40 mouse cellular contexts compared by ENCODE assay signal in genomic region chr15:101171272-101171671, GRCm38 (mm10). TPM values are rescaled to one million over a fixed set of nuclear protein-coding genes. Genes with fewer than 3 reads are reported as not detected.
"Had no signal": no experiment of that assay in that cellular context is flagged by ENCODE, and none has a peak within 500 bp of the region (broad histone marks: within the 10 kb centered on the region; RNA-seq: fewer than 3 reads in every experiment).

No protein-coding gene starts in this region.

- DNase-seq: gastrocnemius, adult 2 months; gastrocnemius, postnatal 10 days; gastrocnemius, postnatal 25 days; heart, adult 18-20 months; heart, postnatal 10 days; heart, postnatal 4 days; kidney, adult 18-20 months; kidney, adult 8-10 months; kidney, postnatal 10 days; kidney, postnatal 4 days; layer of hippocampus, adult 9-11 months; layer of hippocampus, postnatal 36 days; left cerebral cortex, postnatal 4 days had no signal

- ATAC-seq: hindbrain, embryonic 16.5 days; inflammation-experienced regulatory T-cells, adult 6 months; intestine, embryonic 15.5 days; intestine, postnatal 0 days; liver, embryonic 12.5 days had no signal

- H3K4me2 ChIP-seq: heart, embryonic 12.5 days; hindbrain, embryonic 12.5 days; hindbrain, embryonic 14.5 days; intestine, embryonic 15.5 days; limb, embryonic 12.5 days; liver, embryonic 12.5 days had no signal

- H3K9me3 ChIP-seq: heart, embryonic 10.5 days; heart, embryonic 12.5 days; hindbrain, embryonic 10.5 days; hindbrain, embryonic 12.5 days; intestine, embryonic 15.5 days; limb, embryonic 12.5 days; liver, embryonic 12.5 days had no signal

- H3K27ac ChIP-seq: gastrocnemius, adult 2 months; heart, embryonic 10.5 days; hindbrain, embryonic 10.5 days; hindbrain, embryonic 12.5 days; hindbrain, embryonic 14.5 days; intestine, embryonic 15.5 days; limb, embryonic 12.5 days; liver, embryonic 12.5 days had no signal

- H3K36me3 ChIP-seq: heart, embryonic 10.5 days; heart, embryonic 12.5 days; hindbrain, embryonic 10.5 days; hindbrain, embryonic 12.5 days; intestine, embryonic 15.5 days; limb, embryonic 12.5 days; liver, embryonic 12.5 days had no signal

- H3K4me3 ChIP-seq: gastrocnemius, adult 2 months; heart, embryonic 10.5 days; heart, embryonic 12.5 days; hindbrain, embryonic 10.5 days; hindbrain, embryonic 12.5 days; intestine, embryonic 15.5 days; limb, embryonic 12.5 days; liver, embryonic 12.5 days had no signal

- H3K27me3 ChIP-seq: intestine, embryonic 15.5 days had no signal

- H3K9ac ChIP-seq: heart, embryonic 12.5 days; hindbrain, embryonic 12.5 days; hindbrain, embryonic 14.5 days; intestine, embryonic 15.5 days; limb, embryonic 12.5 days; liver, embryonic 12.5 days had no signal

RNA-seq across cellular contexts. Expression of gene Ankrd33, which starts 55.7 kb away (rescaled TPM):
- total RNA-seq: gastrocnemius, adult 2 months; gastrocnemius, postnatal 10 days; gastrocnemius, postnatal 25 days; gastrocnemius, postnatal 4 days; granulocyte monocyte progenitor cell, adult 5-6 weeks; heart, adult 18-20 months; heart, adult 8-10 months; heart, postnatal 10 days; heart, postnatal 25 days; heart, postnatal 4 days; layer of hippocampus, adult 18-20 months; layer of hippocampus, postnatal 14 days; layer of hippocampus, postnatal 36 days; left cerebral cortex, adult 18-20 months; left cerebral cortex, postnatal 10 days; left cerebral cortex, postnatal 25 days; left cerebral cortex, postnatal 4 days; liver, adult 2 months had no signal
- polyA plus RNA-seq: frontal cortex, adult 2 months; heart, embryonic 10.5 days; heart, embryonic 12.5 days; heart, embryonic 14.5 days; heart, embryonic 16.5 days; hindbrain, embryonic 10.5 days; hindbrain, embryonic 12.5 days; hindbrain, embryonic 14.5 days; hindbrain, embryonic 16.5 days; inflammation-experienced regulatory T-cells, adult 6 months; intestine, embryonic 15.5 days; intestine, postnatal 0 days; kidney, embryonic 14.5 days; kidney, embryonic 16.5 days; limb, embryonic 12.5 days; limb, embryonic 14.5 days; liver, adult 2 months; liver, embryonic 12.5 days had no signal
